Mouse (Mus musculus): Measurements from ENCODE around the gene Rbfox3.

DNA sequence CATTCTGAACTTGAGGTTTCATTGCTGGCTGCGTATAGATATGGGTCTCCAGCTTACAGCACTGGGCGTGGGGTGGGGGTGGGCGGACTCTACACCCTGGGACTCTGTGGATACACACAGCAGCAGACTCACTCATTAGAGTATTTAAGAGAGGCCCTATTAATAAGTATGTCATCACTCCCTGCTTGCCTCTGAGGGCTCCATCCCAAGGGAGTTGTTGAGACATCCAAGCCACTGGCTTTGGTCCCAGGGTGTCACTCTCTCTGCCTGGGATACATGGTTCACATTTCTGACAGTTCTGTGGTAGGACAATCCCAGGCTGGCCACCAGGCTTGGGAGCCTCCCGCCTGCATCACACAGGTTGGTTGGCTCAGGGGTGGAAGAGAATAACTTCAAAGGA is 174.4 kb downstream of the Rbfox3 start:
- TF ChIP-seq CTCF (IDR thresholded peaks at IDR 0.05) = no peak
- TF ChIP-seq EP300 (IDR thresholded peaks at IDR 0.05) = no peak

Data from lung, postnatal 0 days (tissue).